ENCODE assay signal across 9 mouse cellular contexts in genomic region chr5:120134000-120134399, GRCm38 (mm10). TPM values are rescaled to one million over a fixed set of nuclear protein-coding genes. Genes with fewer than 3 reads are reported as not detected.
DNase-seq lines count a peak whose midpoint lies in the region; ATAC-seq and TF ChIP-seq lines count a peak whose summit lies in the region.
"Had no signal": no experiment of that assay in that cellular context is flagged by ENCODE, and none has a peak within 500 bp of the region (broad histone marks: within the 10 kb centered on the region; RNA-seq: fewer than 3 reads in every experiment).

No protein-coding gene starts in this region.

- DNase-seq in hindbrain, embryonic 11.5 days (ENCODE audit: low spot score): peak; percentile 73
- DNase-seq in frontal cortex, postnatal 36 days (ENCODE audit: low spot score in 2 of 2): peak; percentile 43 to 53
- DNase-seq in left cerebral cortex, postnatal 10 days (ENCODE audit: extremely low spot score in 1 of 2, low spot score in 2 of 2): peak; percentile 40 to 66
- peak; percentile 69 for DNase-seq in naive thymus-derived CD4-positive, alpha-beta T cell, adult 2 months (ENCODE audit: low read depth)
- peak; percentile 51 to 77 for DNase-seq in thymus, postnatal 10 days (ENCODE audit: low spot score in 2 of 2)

- no peaks in the 10 kb centered on the region for H3K9me3 ChIP-seq in hindbrain, embryonic 11.5 days (ENCODE audit: control insufficient read depth, low read length)
- no peaks in the 10 kb centered on the region for H3K9me3 ChIP-seq in hindbrain, embryonic 12.5 days (replicated peaks)
- no peaks in the 10 kb centered on the region for H3K9me3 ChIP-seq in E14TG2a.4 (ENCODE audit: low read length)
- H3K9me3 ChIP-seq: embryonic facial prominence, embryonic 12.5 days had no signal

- intact Hi-C loops in left cerebral cortex, postnatal 10 days (cut with DNase I): no loop called here

- no peaks in the 10 kb centered on the region for H3K4me1 ChIP-seq in hindbrain, embryonic 11.5 days (replicated peaks; ENCODE audit: control insufficient read depth, insufficient read depth, low read length)
- H3K4me1 ChIP-seq in hindbrain, embryonic 12.5 days: peaks cover 13% of the 10 kb centered on the region
- peaks cover 50% of the 10 kb centered on the region for H3K4me1 ChIP-seq in E14TG2a.4 (replicated peaks; ENCODE audit: low read depth, low read length)
- peaks cover 5% of the 10 kb centered on the region for H3K4me1 ChIP-seq in bone marrow macrophage, adult 2 months (ENCODE audit: control insufficient read depth, insufficient read depth, low read length)

- H3K4me3 ChIP-seq in hindbrain, embryonic 11.5 days (ENCODE audit: low read depth, low read length): no peak overlapping the region
- no peak overlapping the region for H3K4me3 ChIP-seq in hindbrain, embryonic 12.5 days
- no peak overlapping the region for H3K4me3 ChIP-seq in E14TG2a.4 (replicated peaks; ENCODE audit: low read length)
- H3K4me3 ChIP-seq in bone marrow macrophage, adult 2 months (ENCODE audit: insufficient read depth, low read length): no peak overlapping the region
- H3K4me3 ChIP-seq: embryonic facial prominence, embryonic 12.5 days had no signal

- TF ChIP-seq CTCF in E14TG2a.4 (conservative IDR thresholded peaks at IDR 0.05; ENCODE audit: low read length): peak; percentile 95
- peak; percentile 77 for TF ChIP-seq CTCF in bone marrow macrophage, adult 2 months (IDR thresholded peaks at IDR 0.05; ENCODE audit: low read depth, low read length)

- H3K27ac ChIP-seq in hindbrain, embryonic 11.5 days (ENCODE audit: low read depth, low read length): no peak overlapping the region
- H3K27ac ChIP-seq in hindbrain, embryonic 12.5 days: no peak overlapping the region
- H3K27ac ChIP-seq in bone marrow macrophage, adult 2 months (ENCODE audit: insufficient read depth, low read depth, low read length): no peak overlapping the region
- H3K27ac ChIP-seq: embryonic facial prominence, embryonic 12.5 days had no signal

- WGBS in hindbrain, embryonic 11.5 days: 49% methylated on average over 6 of the region's 6 CpGs
- WGBS in hindbrain, embryonic 12.5 days: 40% methylated on average over 6 of the region's 6 CpGs

- H3K4me2 ChIP-seq in hindbrain, embryonic 11.5 days (replicated peaks; ENCODE audit: low read depth, low read length): no peak overlapping the region
- no peak overlapping the region for H3K4me2 ChIP-seq in hindbrain, embryonic 12.5 days (replicated peaks)
- H3K4me2 ChIP-seq: embryonic facial prominence, embryonic 12.5 days had no signal

- peaks cover 2% of the 10 kb centered on the region; the same call in 1 of the 2 replicates for H3K36me3 ChIP-seq in hindbrain, embryonic 11.5 days (ENCODE audit: control insufficient read depth, insufficient read depth, low read length)
- peaks cover 33% of the 10 kb centered on the region for H3K36me3 ChIP-seq in hindbrain, embryonic 12.5 days
- peaks cover 98% of the 10 kb centered on the region for H3K36me3 ChIP-seq in E14TG2a.4 (ENCODE audit: insufficient read depth, low read length)

- H3K27me3 ChIP-seq in hindbrain, embryonic 11.5 days (ENCODE audit: control insufficient read depth, insufficient read depth, low read length): no peaks in the 10 kb centered on the region
- H3K27me3 ChIP-seq in hindbrain, embryonic 12.5 days: no peaks in the 10 kb centered on the region
- no peaks in the 10 kb centered on the region for H3K27me3 ChIP-seq in E14TG2a.4 (ENCODE audit: insufficient read depth, low read length)
- H3K27me3 ChIP-seq: embryonic facial prominence, embryonic 12.5 days had no signal

- no peak for TF ChIP-seq POLR2A in bone marrow macrophage, adult 2 months (IDR thresholded peaks at IDR 0.05; ENCODE audit: borderline replicate concordance, low read depth, low read length)

- H3K9ac ChIP-seq in hindbrain, embryonic 11.5 days (ENCODE audit: low read depth, low read length): no peak overlapping the region
- H3K9ac ChIP-seq in hindbrain, embryonic 12.5 days: no peak overlapping the region
- H3K9ac ChIP-seq: embryonic facial prominence, embryonic 12.5 days had no signal

- no peak for ATAC-seq in hindbrain, embryonic 11.5 days (ENCODE audit: low FRiP score)
- no peak for ATAC-seq in hindbrain, embryonic 12.5 days (ENCODE audit: low FRiP score)

RNA-seq across cellular contexts. Expression of gene Rbm19, which starts 17.7 kb away (rescaled TPM):
- polyA plus RNA-seq in hindbrain, embryonic 11.5 days (2014; fragmentation: Nextera tagmentation; extraction: Ambion mirVana): 23.0 and 28.7 TPM in 2 replicates
- 26.3 and 28.2 TPM in 2 replicates for polyA plus RNA-seq in hindbrain, embryonic 12.5 days (2016; fragmentation: Nextera tagmentation; extraction: Ambion mirVana)
- 4.8 and 5.1 TPM in 2 replicates for polyA plus RNA-seq in bone marrow macrophage, adult 2 months (2012; ENCODE audit: insufficient read depth, insufficient read length, missing spikeins)
- 10 to 100 TPM; 23.8 to 24.6 TPM for total RNA-seq in left cerebral cortex, postnatal 10 days (2021)
